Mouse (Mus musculus) liver (tissue): Measurements from ENCODE around the gene Dbx2.

Experiments used
- DNase-seq: peaks from one replicate; pipeline ENCODE4 v3.0.0-alpha.2; 2020; ENCODE audit warnings: mixed read lengths

Dbx2 gene

GRCm38 (mm10) chr15:95612600-95612999 lies 43.2 kb downstream of the Dbx2 start:
- DNase-seq = no peak

GRCm38 (mm10) chr15:95601179-95601578 lies 54.6 kb downstream of the Dbx2 start:
- DNase-seq = no peak

GRCm38 (mm10) chr15:95598630-95599029 lies 57.1 kb downstream of the Dbx2 start:
- DNase-seq = no peak

- no peak for DNase-seq
Observed at GRCm38 (mm10) chr15:95586906-95587305, 68.9 kb downstream of the Dbx2 start.

GRCm38 (mm10) chr15:95584891-95585290 lies 70.9 kb downstream of the Dbx2 start:
- DNase-seq = no peak

GRCm38 (mm10) chr15:95574661-95575060 lies 81.1 kb downstream of the Dbx2 start:
- peak; percentile 7 for DNase-seq
